Mouse (Mus musculus): ENCODE measurements around the gene BC049352.

DNA sequence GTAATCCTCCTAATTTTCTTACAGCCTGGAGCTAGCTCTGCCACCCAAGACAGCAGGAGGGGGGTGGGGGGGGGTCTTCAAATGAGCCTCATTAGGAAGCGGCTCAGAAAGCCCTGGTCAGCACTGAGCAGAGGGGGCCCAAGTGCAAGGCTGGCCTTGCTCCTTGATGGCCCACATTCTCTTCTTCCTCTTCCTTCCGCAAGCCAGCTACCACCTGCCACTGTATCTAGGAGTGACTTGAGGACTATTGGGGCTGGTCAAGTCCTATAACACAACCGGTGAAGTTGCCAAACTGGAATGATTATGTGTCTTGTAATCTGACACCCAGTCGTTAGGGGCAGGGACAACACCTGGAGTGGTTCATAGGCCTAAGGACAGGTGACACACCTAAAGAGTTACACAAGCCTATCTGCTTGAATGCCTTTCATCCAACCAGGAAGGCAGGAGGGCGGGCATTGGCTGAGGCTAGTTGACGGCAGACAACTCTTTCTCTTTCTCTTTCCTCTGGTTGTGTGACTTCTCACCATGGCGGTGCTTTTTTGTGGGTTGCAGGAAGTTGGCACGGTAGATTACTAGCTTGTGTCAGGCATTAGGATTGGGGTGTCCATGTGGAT, 22.1 kb downstream of the BC049352 start, which contains the start of gene Tmprss4:
- TF ChIP-seq CTCF (IDR thresholded peaks at IDR 0.05; ENCODE audit: extremely low read depth, insufficient read depth, low read length), result no peak
- TF ChIP-seq POLR2A (IDR thresholded peaks at IDR 0.05; ENCODE audit: extremely low read depth, insufficient read depth, low read length), result no peak

Measured in cortical plate, adult 2 months (tissue).